Mouse (Mus musculus) forebrain, embryonic 10.5 days (tissue): ENCODE data around the gene Wnt16. TPM values are rescaled to one million over a fixed set of nuclear protein-coding genes. Genes with fewer than 3 reads are reported as not detected.

Experiments used
- DNase-seq: peaks from one replicate; pipeline ENCODE4 v3.0.0-alpha.2; 2017; ENCODE audit warnings: low spot score; ENCODE audit errors: extremely low spot score
- H3K27ac ChIP-seq: fragments of 300-500 bp; sonication (generic); 2 replicates; pipeline ENCODE4 v1.5.1; 2016; ENCODE audit warnings: mild to moderate bottlenecking
- H3K27me3 ChIP-seq: fragments of 300-500 bp; sonication (generic); 2 replicates; pipeline ENCODE4 v1.6.1; 2016; ENCODE audit warnings: mild to moderate bottlenecking; ENCODE audit not compliant: poor library complexity, severe bottlenecking
- H3K36me3 ChIP-seq: fragments of 300-500 bp; sonication (generic); replicated peaks from 2 replicates; pipeline ENCODE4 v1.6.1; 2016; ENCODE audit warnings: mild to moderate bottlenecking, moderate library complexity
- H3K4me1 ChIP-seq: fragments of 300-500 bp; sonication (generic); 2 replicates; pipeline ENCODE4 v1.6.1; 2016
- H3K4me3 ChIP-seq: fragments of 300-500 bp; sonication (generic); 2 replicates; pipeline ENCODE4 v1.5.1; 2016; ENCODE audit warnings: mild to moderate bottlenecking, moderate library complexity
- H3K9me3 ChIP-seq: fragments of 300-500 bp; sonication (generic); 2 replicates; pipeline ENCODE4 v1.6.1; 2016; ENCODE audit warnings: mild to moderate bottlenecking, moderate library complexity
- WGBS: fragments of 180-500 bp; shearing (Covaris S2); methylation state at CpG from one replicate; pipeline ENCODE4 v1.1.7; 2016; 5-methylcytosine and 5-hydroxymethylcytosine counted together
- polyA plus RNA-seq: library from polyadenylated mRNA; unstranded; fragments of >200 nt; fragmentation: Nextera tagmentation; extraction: Ambion mirVana; gene quantifications from 2 replicates; pipeline ENCODE4 v1.2.1, GENCODE M21; 2016

The Wnt16 gene
- polyA plus RNA-seq, 1 experiment from 2014 or later = 0.82 TPM

DNA sequence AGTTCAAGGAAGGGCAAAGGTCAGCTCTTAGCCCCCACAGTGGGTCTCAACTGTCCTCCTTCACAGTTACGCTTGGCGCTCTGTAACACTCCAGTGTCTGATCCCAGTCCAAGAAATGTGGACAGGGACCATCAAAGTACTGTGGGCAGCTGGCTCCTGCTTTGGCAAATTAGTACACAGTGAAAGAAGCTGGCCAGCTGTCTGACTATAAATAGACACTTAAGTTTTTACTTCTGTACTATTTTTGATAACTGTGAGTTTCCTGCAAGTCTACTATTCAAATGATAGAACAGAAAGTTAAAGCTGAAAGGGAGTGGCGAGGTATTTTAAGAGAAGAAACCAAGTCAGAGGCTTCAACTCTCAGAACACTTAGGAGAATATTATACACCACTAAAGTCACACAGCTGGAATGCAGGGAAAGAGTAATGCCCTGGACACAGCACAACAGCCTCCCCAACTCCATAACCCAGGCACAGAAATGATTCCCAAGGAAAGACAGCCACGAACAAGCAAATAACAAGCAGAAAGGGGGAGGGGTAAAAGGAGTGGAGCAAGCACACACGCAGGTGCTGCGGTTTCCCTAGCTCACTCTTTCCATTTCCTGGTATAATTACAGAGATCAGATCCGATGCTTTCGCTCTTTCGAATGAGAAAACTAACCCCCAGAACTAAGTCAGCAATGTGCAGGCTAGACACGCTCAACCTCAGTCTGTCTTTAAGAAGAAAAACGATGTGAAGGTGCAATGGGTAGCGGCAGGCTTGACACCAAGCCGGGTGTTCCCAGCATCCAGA, 42.3 kb downstream of the Wnt16 start:
- no peak overlapping the region for H3K27ac ChIP-seq
- peaks cover 16% of the 10 kb centered on the region for H3K36me3 ChIP-seq
- H3K4me1 ChIP-seq = no peaks in the 10 kb centered on the region
- no peak overlapping the region for H3K4me3 ChIP-seq
- no peaks in the 10 kb centered on the region for H3K27me3 ChIP-seq
- WGBS = 91% methylated on average over 13 of the region's 13 CpGs
- H3K9me3 ChIP-seq = no peaks in the 10 kb centered on the region
- no peak for DNase-seq

DNA sequence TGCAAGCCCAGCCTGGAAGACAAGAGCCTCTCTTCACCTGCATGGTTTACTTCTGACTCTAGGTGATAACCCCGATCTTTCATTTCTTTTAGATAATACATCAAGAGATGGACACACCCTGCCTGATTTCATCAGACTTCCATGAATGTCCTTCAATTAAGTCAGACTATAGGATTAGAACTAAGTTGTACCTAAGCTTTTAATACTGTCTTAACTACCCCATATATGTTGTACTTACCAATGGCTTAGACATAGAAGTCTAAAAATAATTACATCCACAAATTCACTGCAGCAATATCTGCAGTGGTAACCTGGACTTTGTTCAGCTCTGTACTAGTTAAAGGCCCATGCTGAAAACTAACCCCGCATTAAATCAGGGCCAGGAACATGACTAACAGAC, 44.5 kb downstream of the Wnt16 start:
- 97% methylated on average over 2 of the region's 2 CpGs for WGBS
- Histone ChIP-seq H3K4me1 (no peaks in the 10 kb centered on the region), H3K27ac (no peak overlapping the region), H3K9me3 (no peaks in the 10 kb centered on the region), H3K4me3 (no peak overlapping the region), H3K36me3 (peaks cover 19% of the 10 kb centered on the region), H3K27me3 (no peaks in the 10 kb centered on the region)
- DNase-seq = no peak

DNA sequence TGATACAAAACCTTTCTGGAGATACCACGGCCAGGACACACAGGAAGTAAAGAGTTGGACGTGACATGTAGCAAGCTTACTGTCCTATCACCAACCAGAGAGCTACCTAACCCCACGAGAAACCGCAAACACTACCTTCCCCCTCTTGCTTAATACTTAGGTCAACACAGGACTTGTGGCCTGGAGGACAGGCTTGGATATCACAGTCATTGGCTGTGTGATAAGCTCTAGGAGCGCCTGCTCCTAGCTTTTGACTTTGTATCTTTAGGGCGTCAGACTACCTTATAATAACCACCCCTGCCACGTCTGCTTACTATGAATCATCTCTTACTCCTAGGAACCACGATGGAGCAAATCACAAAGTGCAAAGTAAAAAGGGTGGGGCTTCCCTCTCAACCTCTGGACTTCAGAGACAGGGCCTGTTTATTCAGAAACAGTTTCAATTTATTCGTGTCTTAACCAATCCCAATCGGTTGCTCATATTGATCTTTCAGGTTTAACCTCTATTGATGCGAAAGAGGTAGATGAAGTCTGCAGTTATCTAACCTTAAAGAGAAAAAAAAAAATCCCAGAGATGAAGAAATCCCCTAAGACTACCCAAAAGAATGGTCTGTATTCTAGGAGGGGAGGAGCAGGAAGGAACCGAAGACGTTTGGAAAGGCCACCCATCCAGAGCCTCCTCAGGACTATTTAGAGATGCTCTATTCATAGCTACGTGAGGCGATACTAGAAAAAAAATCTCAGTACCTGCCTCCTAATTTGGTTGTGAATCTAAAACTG, 51.9 kb downstream of the Wnt16 start:
- DNase-seq = no peak
- Histone ChIP-seq H3K9me3 (no peaks in the 10 kb centered on the region), H3K27ac (no peak overlapping the region), H3K27me3 (no peaks in the 10 kb centered on the region), H3K4me1 (peaks cover 8% of the 10 kb centered on the region), H3K4me3 (no peak overlapping the region), H3K36me3 (peaks cover 43% of the 10 kb centered on the region)
- 95% methylated on average over 15 of the region's 15 CpGs for WGBS

DNA sequence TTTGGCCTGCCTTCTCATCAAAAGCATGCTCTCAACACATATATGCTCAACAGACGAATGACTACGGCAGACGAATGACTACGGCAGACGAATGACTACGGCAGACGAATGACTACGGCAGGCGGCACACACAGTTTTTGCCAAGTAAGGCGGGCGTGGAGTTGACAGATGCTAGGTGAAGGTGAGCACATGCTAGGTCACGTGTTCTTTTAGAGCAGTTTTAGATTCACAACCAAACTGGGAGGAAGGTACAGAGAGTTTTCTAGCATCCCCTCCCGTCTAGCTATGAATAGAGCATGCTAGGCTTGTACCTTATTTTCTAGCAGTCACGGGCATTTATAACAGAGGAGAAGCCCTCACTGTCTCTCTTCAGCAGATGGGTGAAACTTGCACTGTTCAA, 52.8 kb downstream of the Wnt16 start:
- H3K36me3 ChIP-seq = peaks cover 43% of the 10 kb centered on the region
- H3K4me3 ChIP-seq = no peak overlapping the region
- WGBS = 93% methylated on average over 14 of the region's 14 CpGs
- no peaks in the 10 kb centered on the region for H3K27me3 ChIP-seq
- H3K9me3 ChIP-seq = no peaks in the 10 kb centered on the region
- DNase-seq = no peak
- H3K4me1 ChIP-seq = peaks cover 8% of the 10 kb centered on the region
- H3K27ac ChIP-seq = no peak overlapping the region

DNA sequence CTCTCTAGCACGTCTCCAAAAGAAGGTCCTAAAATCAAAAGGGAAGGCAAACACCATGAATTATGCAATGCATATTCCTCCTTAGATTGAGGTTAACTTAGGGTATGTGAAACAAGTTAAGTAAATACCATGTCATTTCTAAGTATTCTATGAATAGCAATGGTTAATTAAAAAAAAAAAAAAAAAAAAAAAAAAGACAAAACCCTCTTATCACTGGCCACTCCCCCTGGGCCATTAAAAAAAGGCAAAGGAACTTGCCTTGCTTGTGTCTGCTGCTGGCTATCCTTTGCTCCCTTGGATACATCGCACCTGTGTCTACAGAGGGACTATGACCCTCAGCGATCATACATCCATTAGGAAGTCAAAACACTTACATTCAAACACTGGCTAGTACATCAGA, 55.3 kb downstream of the Wnt16 start:
- WGBS = 93% methylated on average over 3 of the region's 3 CpGs
- DNase-seq = no peak
- Histone ChIP-seq H3K36me3 (peaks cover 28% of the 10 kb centered on the region), H3K27me3 (no peaks in the 10 kb centered on the region), H3K27ac (no peak overlapping the region), H3K4me1 (peaks cover 27% of the 10 kb centered on the region), H3K4me3 (no peak overlapping the region), H3K9me3 (no peaks in the 10 kb centered on the region)

- peaks cover 23% of the 10 kb centered on the region for H3K36me3 ChIP-seq
- WGBS = 94% methylated on average over 6 of the region's 6 CpGs
- H3K27me3 ChIP-seq = no peaks in the 10 kb centered on the region
- peaks cover 27% of the 10 kb centered on the region for H3K4me1 ChIP-seq
- H3K27ac ChIP-seq = no peak overlapping the region
- no peak for DNase-seq
- H3K9me3 ChIP-seq = no peaks in the 10 kb centered on the region
- H3K4me3 ChIP-seq = no peak overlapping the region
These were observed 55.7 kb downstream of the Wnt16 start for GRCm38 (mm10) chr6:22343706-22344105.

GRCm38 (mm10) chr6:22344443-22344842, 56.4 kb downstream of the Wnt16 start:
- DNase-seq = no peak
- WGBS = 65% methylated on average over 6 of the region's 6 CpGs
- no peaks in the 10 kb centered on the region for H3K27me3 ChIP-seq

GRCm38 (mm10) chr6:22347132-22347902, 59.3 kb downstream of the Wnt16 start:
- 79% methylated on average over 8 of the region's 8 CpGs for WGBS
- H3K4me3 ChIP-seq = no peak overlapping the region
- peaks cover 31% of the 10 kb centered on the region for H3K4me1 ChIP-seq
- no peak for DNase-seq
- H3K9me3 ChIP-seq = no peaks in the 10 kb centered on the region
- H3K36me3 ChIP-seq = no peaks in the 10 kb centered on the region
- H3K27ac ChIP-seq = no peak overlapping the region
- no peaks in the 10 kb centered on the region for H3K27me3 ChIP-seq

More at GRCm38 (mm10) chr6:22344443-22344842, 56.4 kb downstream of the Wnt16 start:
- Histone ChIP-seq H3K9me3 (no peaks in the 10 kb centered on the region), H3K4me3 (no peak overlapping the region), H3K27ac (no peak overlapping the region), H3K36me3 (peaks cover 18% of the 10 kb centered on the region), H3K4me1 (peaks cover 27% of the 10 kb centered on the region)

Other genes starting within 250 kb of the Wnt16 start
- 31.8 and 33.4 TPM in 2 replicates for gene Fam3c, start 68.0 kb downstream of the Wnt16 start, polyA plus RNA-seq